Mouse (Mus musculus) kidney, embryonic 14.5 days (tissue): ENCODE measurements around the gene Ppm1l. TPM values are rescaled to one million over a fixed set of nuclear protein-coding genes. Genes with fewer than 3 reads are reported as not detected.
A peak's percentile ranks its signal among the peaks of the same experiment; 100 is the strongest.

Source experiments
- ATAC-seq: fragments of 200-750 bp; cut with Nextera tagmentation; 2 replicates; pipeline ENCODE4 v1.8.0; 2017; ENCODE audit warnings: moderate number of reproducible peaks, mild to moderate bottlenecking, moderate TSS enrichment, moderate library complexity; ENCODE audit not compliant: low FRiP score, low TSS enrichment
- H3K27ac ChIP-seq: fragments of 300-500 bp; sonication (generic); 2 replicates; pipeline ENCODE4 v1.5.1; 2014; ENCODE audit warnings: low read depth, mild to moderate bottlenecking, low read length, moderate library complexity, mixed read lengths
- H3K27me3 ChIP-seq: fragments of 300-500 bp; sonication (generic); 2 replicates; pipeline ENCODE4 v1.6.1; 2014; ENCODE audit warnings: mild to moderate bottlenecking, low read length; ENCODE audit not compliant: control insufficient read depth, insufficient read depth
- H3K36me3 ChIP-seq: fragments of 300-500 bp; sonication (generic); 2 replicates; pipeline ENCODE4 v1.6.1; 2014; ENCODE audit warnings: low read length, mixed read lengths; ENCODE audit not compliant: control insufficient read depth, insufficient read depth
- H3K4me1 ChIP-seq: fragments of 300-500 bp; sonication (generic); 2 replicates; pipeline ENCODE4 v1.6.1; 2014; ENCODE audit warnings: low read length, mixed read lengths; ENCODE audit not compliant: control insufficient read depth, insufficient read depth
- H3K4me2 ChIP-seq: fragments of 300-500 bp; sonication (generic); replicated peaks from 2 replicates; pipeline ENCODE4 v1.6.1; 2014; ENCODE audit warnings: low read depth, mild to moderate bottlenecking, low read length
- H3K4me3 ChIP-seq: fragments of 300-500 bp; sonication (generic); 2 replicates; pipeline ENCODE4 v1.5.1; 2014; ENCODE audit warnings: mild to moderate bottlenecking, low read length
- H3K9ac ChIP-seq: fragments of 300-500 bp; sonication (generic); 2 replicates; pipeline ENCODE4 v1.6.1; 2014; ENCODE audit warnings: low read depth, mild to moderate bottlenecking, low read length, moderate library complexity
- H3K9me3 ChIP-seq: fragments of 300-500 bp; sonication (generic); 2 replicates; pipeline ENCODE4 v1.6.1; 2016; ENCODE audit warnings: low read length; ENCODE audit not compliant: control insufficient read depth
- WGBS: fragments of 180-500 bp; shearing (Covaris S2); extraction: QIAGEN DNeasy Blood & Tissue Kit; methylation state at CpG from one replicate; pipeline ENCODE4 v1.1.7; 2014; 5-methylcytosine and 5-hydroxymethylcytosine counted together
- polyA plus RNA-seq: library from polyadenylated mRNA; unstranded; fragments of >200 nt; fragmentation: Nextera tagmentation; extraction: Ambion mirVana; gene quantifications from 2 replicates; pipeline ENCODE4 v1.2.1, GENCODE M21; 2014

Gene Ppm1l
- polyA plus RNA-seq, 1 experiment from 2014 or later = 6.7 TPM

DNA sequence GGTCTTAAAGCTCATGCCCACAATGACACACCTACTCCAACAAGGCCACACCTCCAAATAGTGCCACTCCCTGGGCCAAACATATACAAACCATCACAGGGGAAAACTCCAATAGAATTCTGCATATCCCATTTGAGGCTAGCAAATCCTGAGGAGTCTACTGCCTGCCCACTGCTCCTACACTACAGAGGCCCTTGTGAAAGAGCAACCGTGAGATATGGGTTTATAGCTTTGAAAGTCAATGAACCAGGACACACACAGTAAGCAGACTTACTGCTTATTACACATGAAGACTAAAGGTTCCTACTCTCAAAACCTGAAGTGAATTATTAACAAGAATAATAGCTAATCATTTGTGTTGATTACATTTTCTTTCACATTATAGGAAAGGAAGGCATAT lies 267.1 kb downstream of the Ppm1l start:
- no peaks in the 10 kb centered on the region for H3K4me1 ChIP-seq
- no peak overlapping the region for H3K4me3 ChIP-seq
- no peak overlapping the region for H3K9ac ChIP-seq
- ATAC-seq = no peak
- H3K27ac ChIP-seq = no peak overlapping the region
- 80% methylated on average over 1 of the region's 1 CpGs for WGBS
- H3K36me3 ChIP-seq = no peaks in the 10 kb centered on the region
- no peaks in the 10 kb centered on the region for H3K9me3 ChIP-seq
- no peak overlapping the region for H3K4me2 ChIP-seq
- no peaks in the 10 kb centered on the region for H3K27me3 ChIP-seq

DNA sequence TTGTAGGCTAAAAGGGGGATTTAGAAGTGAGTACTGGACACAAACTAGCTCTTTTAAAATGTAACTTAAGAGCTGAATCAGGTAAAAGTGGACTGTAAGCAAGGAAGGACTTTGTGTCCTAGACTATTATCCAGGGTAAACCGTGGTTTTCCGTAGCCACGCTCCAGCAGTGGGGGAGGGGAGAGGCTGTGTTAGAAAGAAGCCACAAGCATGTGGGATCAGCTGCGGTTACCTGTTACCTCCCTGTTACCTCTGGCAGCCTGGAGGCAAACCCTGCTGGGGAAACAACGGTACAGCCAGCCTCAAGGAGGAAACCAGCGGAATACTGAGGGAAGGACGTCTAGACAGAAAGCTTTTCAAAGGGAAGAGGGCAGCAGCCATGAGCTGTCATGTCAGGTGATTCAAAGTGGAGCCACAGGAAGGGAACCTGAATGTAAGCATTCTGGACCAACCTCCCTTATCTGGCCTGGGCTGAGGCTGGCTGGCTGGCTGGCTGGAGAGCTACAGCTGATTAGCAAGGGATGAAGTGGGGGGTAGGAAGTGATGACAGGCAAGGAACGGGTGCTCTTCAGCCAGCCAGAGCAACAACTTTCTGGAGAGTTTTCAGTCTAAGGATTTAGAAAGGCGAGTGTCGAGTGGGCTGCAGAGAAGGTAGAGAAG lies 271.6 kb downstream of the Ppm1l start:
- H3K4me3 ChIP-seq = no peak overlapping the region
- H3K27ac ChIP-seq = no peak overlapping the region
- H3K9me3 ChIP-seq = no peaks in the 10 kb centered on the region
- no peaks in the 10 kb centered on the region for H3K4me1 ChIP-seq
- H3K27me3 ChIP-seq = no peaks in the 10 kb centered on the region
- H3K9ac ChIP-seq = no peak overlapping the region
- H3K4me2 ChIP-seq = no peak overlapping the region
- no peak for ATAC-seq
- WGBS = 58% methylated on average over 10 of the region's 10 CpGs
- H3K36me3 ChIP-seq = no peaks in the 10 kb centered on the region; the same call in 1 of the 2 replicates

DNA sequence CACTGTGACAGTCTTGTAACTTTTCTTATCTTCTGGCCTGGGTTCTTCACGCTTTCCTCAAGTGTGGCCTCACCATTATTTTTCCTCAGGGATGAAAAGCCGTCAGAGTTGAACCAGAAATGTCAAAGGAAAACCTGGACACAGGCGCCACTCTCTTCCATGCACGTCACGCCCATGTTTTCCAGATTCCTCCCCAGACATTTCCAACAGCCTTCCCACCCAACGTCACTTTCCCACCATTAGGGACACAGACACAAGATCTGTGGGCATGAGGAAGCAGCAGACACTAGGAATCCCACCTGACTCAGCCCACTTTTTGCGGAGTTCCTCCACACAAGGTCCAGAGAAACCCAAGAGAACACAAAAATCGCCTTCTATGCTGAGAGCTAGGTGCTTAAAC lies 276.8 kb downstream of the Ppm1l start:
- Histone ChIP-seq H3K9ac (no peak overlapping the region), H3K36me3 (no peaks in the 10 kb centered on the region; the same call in 1 of the 2 replicates), H3K4me1 (no peaks in the 10 kb centered on the region), H3K27ac (no peak overlapping the region), H3K9me3 (no peaks in the 10 kb centered on the region), H3K4me2 (no peak overlapping the region), H3K27me3 (no peaks in the 10 kb centered on the region), H3K4me3 (no peak overlapping the region)
- 91% methylated on average over 8 of the region's 8 CpGs for WGBS
- ATAC-seq = no peak

DNA sequence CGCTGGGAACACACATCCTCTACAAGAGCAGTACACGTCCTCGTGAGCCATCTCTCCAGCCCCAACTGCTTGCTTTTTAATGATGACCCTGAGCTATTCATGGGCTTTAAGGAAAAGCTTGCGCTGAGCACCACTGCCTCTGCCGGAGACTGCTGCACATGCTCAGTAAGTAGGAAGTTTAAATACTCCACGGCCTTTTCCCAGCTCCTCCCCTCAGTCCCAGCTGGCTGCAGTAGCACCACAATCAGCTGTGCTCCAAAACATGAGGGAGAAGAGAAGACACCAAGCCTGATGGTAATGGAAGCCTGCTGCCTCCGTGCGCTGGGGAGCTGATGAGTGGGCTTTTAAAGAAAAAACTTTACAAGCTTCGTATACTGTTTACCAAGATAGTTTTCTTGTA lies 277.4 kb downstream of the Ppm1l start:
- no peak overlapping the region for H3K27ac ChIP-seq
- no peak overlapping the region for H3K9ac ChIP-seq
- no peaks in the 10 kb centered on the region for H3K4me1 ChIP-seq
- H3K4me3 ChIP-seq = no peak overlapping the region
- no peak overlapping the region for H3K4me2 ChIP-seq
- no peaks in the 10 kb centered on the region for H3K27me3 ChIP-seq
- no peaks in the 10 kb centered on the region for H3K9me3 ChIP-seq
- no peaks in the 10 kb centered on the region; the same call in 1 of the 2 replicates for H3K36me3 ChIP-seq
- WGBS = 72% methylated on average over 9 of the region's 9 CpGs
- ATAC-seq = no peak

DNA sequence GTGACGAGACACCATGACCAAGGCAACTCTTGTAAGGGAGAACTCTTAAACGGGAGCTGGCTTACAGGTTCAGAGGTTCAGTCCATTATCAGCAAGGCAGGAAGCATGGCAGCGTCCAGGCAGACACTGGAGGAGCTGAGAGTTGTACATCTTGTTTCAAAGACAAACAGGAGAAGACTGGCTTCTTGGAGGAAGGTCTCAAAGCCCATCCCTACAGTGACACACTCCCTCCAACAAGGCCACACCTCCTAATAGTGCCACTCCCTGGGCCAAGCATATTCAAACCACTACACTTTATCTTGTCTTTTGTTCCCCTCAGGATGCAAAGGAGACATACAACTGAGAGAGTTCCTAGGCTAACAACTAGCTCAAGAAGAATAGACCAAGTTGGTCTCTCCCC lies 279.5 kb downstream of the Ppm1l start:
- H3K4me1 ChIP-seq = no peaks in the 10 kb centered on the region
- H3K9me3 ChIP-seq = no peaks in the 10 kb centered on the region
- no peaks in the 10 kb centered on the region for H3K27me3 ChIP-seq
- no peaks in the 10 kb centered on the region; the same call in 1 of the 2 replicates for H3K36me3 ChIP-seq
- no peak overlapping the region for H3K4me2 ChIP-seq
- no peak for ATAC-seq
- no peak overlapping the region for H3K27ac ChIP-seq
- H3K4me3 ChIP-seq = no peak overlapping the region
- no peak overlapping the region for H3K9ac ChIP-seq
- WGBS = 74% methylated on average over 3 of the region's 3 CpGs

DNA sequence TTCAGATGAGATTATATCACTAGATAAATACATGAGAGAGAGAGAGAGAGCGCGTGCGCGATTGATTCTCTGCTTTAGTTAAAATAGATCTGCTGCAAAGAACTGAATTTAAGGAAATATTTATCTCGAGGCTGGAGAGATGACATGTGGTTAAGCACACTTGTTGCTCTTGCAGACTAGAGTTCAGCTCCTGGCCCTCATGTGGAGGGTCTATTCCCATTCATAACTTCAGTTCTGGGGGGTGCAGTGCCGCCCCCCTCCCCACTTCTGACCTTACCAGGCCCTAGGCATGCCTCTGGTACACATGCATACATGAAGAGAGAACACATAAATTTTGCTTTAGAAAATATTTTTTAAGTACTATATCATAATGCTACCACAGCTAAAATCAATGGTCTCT lies 280.6 kb downstream of the Ppm1l start:
- H3K27ac ChIP-seq = no peak overlapping the region
- no peak overlapping the region for H3K4me3 ChIP-seq
- no peaks in the 10 kb centered on the region for H3K36me3 ChIP-seq
- no peaks in the 10 kb centered on the region for H3K4me1 ChIP-seq
- H3K4me2 ChIP-seq = peak overlapping the region; percentile 78
- no peaks in the 10 kb centered on the region for H3K27me3 ChIP-seq
- peak overlapping the region; percentile 85; the same call in 1 of the 2 replicates for H3K9ac ChIP-seq
- WGBS = 88% methylated on average over 6 of the region's 6 CpGs
- no peak for ATAC-seq
- H3K9me3 ChIP-seq = no peaks in the 10 kb centered on the region

DNA sequence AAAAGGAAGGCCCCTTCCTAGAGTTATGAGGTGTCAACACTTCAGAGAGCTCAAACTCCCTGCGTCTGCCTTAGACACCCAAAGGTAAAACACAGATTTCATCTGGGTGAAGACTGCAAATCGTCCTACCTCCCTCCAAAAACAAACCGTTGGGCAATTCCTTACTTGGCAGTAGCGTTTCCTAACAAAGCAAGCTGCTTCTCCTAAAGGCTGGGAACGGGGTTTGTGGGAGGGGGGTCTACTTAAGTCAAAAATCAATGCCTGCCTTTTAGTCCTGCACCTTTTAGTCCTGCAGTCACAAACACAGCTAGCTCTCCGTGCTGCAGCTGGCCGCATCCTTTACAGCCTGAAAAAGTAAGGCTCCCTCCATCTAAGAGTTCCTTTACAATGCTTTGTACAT lies 281.2 kb downstream of the Ppm1l start:
- no peak for ATAC-seq
- WGBS = 8% methylated on average over 7 of the region's 7 CpGs
- Histone ChIP-seq H3K36me3 (no peaks in the 10 kb centered on the region), H3K4me2 (peak overlapping the region; percentile 78), H3K4me3 (peak overlapping the region; percentile 68), H3K9ac (peak overlapping the region; percentile 85; the same call in 1 of the 2 replicates), H3K9me3 (no peaks in the 10 kb centered on the region), H3K4me1 (no peaks in the 10 kb centered on the region), H3K27ac (no peak overlapping the region), H3K27me3 (no peaks in the 10 kb centered on the region)

DNA sequence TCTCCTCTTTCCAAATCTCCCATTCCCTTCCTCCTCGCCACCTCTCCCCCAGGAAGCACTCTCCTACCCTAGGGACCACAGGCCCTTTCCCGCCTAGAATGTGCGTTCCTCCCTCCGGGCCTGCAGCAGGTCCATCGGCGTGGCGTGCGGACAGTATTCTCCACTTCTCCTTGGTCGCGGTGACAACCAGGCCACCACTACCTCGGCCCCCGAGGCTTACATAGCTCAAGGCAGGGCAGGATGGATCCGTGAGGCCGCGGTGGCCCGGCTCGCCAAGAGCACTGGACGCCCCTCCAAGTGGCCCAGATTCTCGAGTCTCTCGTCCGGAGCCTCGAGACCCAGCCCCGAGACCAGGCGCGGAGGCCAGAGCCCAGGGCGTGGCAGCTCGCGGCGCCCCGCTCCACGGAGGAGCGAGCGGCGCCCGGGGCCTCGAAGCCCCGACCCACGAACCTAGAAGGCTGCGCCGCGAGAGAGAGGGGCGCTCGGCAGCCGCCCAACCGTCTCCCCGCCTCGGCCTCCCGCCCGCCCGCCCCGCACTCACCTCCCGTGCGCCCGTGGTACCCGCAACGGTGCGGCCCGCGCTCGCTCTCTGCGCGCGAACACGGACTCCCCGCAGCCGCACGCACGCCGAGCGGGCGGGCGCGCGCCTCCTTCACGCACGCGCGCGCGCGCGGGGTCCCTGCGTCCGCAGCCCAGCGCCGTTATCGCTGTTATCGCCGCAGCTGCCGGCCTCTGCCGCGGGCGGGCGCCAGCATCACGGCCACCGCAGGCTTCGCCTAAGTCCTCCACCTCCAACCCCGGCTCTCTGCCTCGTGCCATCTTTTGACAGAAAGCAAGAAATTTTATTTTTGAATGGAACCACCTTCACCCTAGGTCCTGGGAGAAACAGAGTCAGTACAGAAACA lies 281.9 kb downstream of the Ppm1l start, which contains the start of gene B3galnt1:
Gene B3galnt1 (minus strand): TSS at position 700 of the 905 bp plus-strand sequence.
- ATAC-seq = peak; percentile 81
- Histone ChIP-seq H3K27ac (peak within 1 kb of the TSS; percentile 27; the same call in 1 of the 2 replicates), H3K4me1 (no peaks in the 10 kb centered on the region), H3K9me3 (no peaks in the 10 kb centered on the region), H3K36me3 (no peaks in the 10 kb centered on the region), H3K4me2 (peak within 1 kb of the TSS; percentile 78), H3K4me3 (peak within 1 kb of the TSS; percentile 68), H3K27me3 (no peaks in the 10 kb centered on the region), H3K9ac (peak within 1 kb of the TSS; percentile 85)
- under 1% methylated on average over 96 of the region's 99 CpGs for WGBS

DNA sequence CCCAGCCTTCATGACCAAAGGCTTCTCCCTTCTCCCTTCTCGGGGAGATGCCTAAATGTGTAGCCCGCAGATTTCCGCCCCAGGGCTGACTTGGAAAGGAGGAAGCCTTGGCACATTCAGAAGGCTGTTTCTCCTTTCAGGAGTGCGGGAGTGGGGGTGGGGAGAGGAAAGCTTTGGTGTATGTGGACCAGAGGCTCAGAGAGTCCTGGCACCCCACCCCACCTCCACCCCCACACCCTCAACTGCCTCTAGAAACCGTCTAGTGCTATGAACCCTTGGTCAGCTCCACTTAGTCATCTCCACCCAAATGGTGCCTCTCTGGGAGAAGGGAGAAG lies 282.5 kb downstream of the Ppm1l start:
- Histone ChIP-seq H3K9me3 (no peaks in the 10 kb centered on the region), H3K9ac (peak overlapping the region; percentile 85; the same call in 1 of the 2 replicates), H3K27ac (no peak overlapping the region), H3K4me3 (peak overlapping the region; percentile 68), H3K36me3 (no peaks in the 10 kb centered on the region), H3K4me1 (no peaks in the 10 kb centered on the region), H3K27me3 (no peaks in the 10 kb centered on the region), H3K4me2 (peak overlapping the region; percentile 78)
- peak; percentile 29; the same call in 1 of the 2 replicates for ATAC-seq
- WGBS = 8% methylated on average over 5 of the region's 5 CpGs
